Mouse (Mus musculus) lung, postnatal 0 days (tissue): ENCODE results near the gene Pkd1l3. TPM values are rescaled to one million over a fixed set of nuclear protein-coding genes. Genes with fewer than 3 reads are reported as not detected.
A peak's percentile ranks its signal among the peaks of the same experiment; 100 is the strongest.

ENCODE experiments used
- ATAC-seq: fragments of 200-750 bp; cut with Nextera tagmentation; 2 replicates; pipeline ENCODE4 v1.8.0; 2017; ENCODE audit warnings: moderate library complexity
- DNase-seq: peaks from one replicate; pipeline ENCODE4 v3.0.0-alpha.2; 2016; ENCODE audit warnings: low spot score
- H3K27ac ChIP-seq: fragments of 300-500 bp; sonication (generic); 2 replicates; pipeline ENCODE4 v1.5.1; 2014; ENCODE audit warnings: antibody characterized with exemption, mild to moderate bottlenecking, low read length, mixed read lengths
- H3K27me3 ChIP-seq: fragments of 300-500 bp; sonication (generic); replicated peaks from 2 replicates; pipeline ENCODE4 v1.6.1; 2014; ENCODE audit warnings: low read length, mixed read lengths; ENCODE audit not compliant: insufficient read depth
- H3K36me3 ChIP-seq: fragments of 300-500 bp; sonication (generic); 2 replicates; pipeline ENCODE4 v1.6.1; 2014; ENCODE audit warnings: low read length, mixed read lengths; ENCODE audit not compliant: insufficient read depth
- H3K4me1 ChIP-seq: fragments of 300-500 bp; sonication (generic); 2 replicates; pipeline ENCODE4 v1.6.1; 2014; ENCODE audit warnings: antibody characterized with exemption, low read depth, low read length, mixed read lengths; ENCODE audit not compliant: insufficient read depth
- H3K4me2 ChIP-seq: fragments of 300-500 bp; sonication (generic); replicated peaks from 2 replicates; pipeline ENCODE4 v1.6.1; 2014; ENCODE audit warnings: low read depth, mild to moderate bottlenecking, low read length, moderate library complexity, mixed read lengths
- H3K4me3 ChIP-seq: fragments of 300-500 bp; sonication (generic); 2 replicates; pipeline ENCODE4 v1.5.1; 2014; ENCODE audit warnings: low read depth, low read length
- H3K9ac ChIP-seq: fragments of 300-500 bp; sonication (generic); replicated peaks from 2 replicates; pipeline ENCODE4 v1.6.1; 2014; ENCODE audit warnings: low read depth, mild to moderate bottlenecking
- H3K9me3 ChIP-seq: fragments of 300-500 bp; sonication (generic); 2 replicates; pipeline ENCODE4 v1.6.1; 2016; ENCODE audit warnings: low read length, mixed read lengths
- CTCF ChIP-seq: IDR thresholded peaks from 2 replicates; pipeline ENCODE4 v1.5.1; 2016; ENCODE audit warnings: antibody characterized with exemption, mild to moderate bottlenecking
- EP300 ChIP-seq: IDR thresholded peaks from 2 replicates; pipeline ENCODE4 v1.6.1; 2016; ENCODE audit warnings: antibody characterized with exemption, mild to moderate bottlenecking, control low read depth
- WGBS: fragments of 180-500 bp; shearing (Covaris S2); extraction: QIAGEN DNeasy Blood & Tissue Kit; methylation state at CpG from one replicate; pipeline ENCODE4 v1.1.7; 2014; 5-methylcytosine and 5-hydroxymethylcytosine counted together
- polyA plus RNA-seq: library from polyadenylated mRNA; unstranded; fragments of >200 nt; fragmentation: Nextera tagmentation; extraction: Ambion mirVana; gene quantifications from 2 replicates; pipeline ENCODE4 v1.2.1, GENCODE M21; 2015

Gene Pkd1l3
- polyA plus RNA-seq, 1 experiment from 2014 or later: 0.13 TPM

DNA sequence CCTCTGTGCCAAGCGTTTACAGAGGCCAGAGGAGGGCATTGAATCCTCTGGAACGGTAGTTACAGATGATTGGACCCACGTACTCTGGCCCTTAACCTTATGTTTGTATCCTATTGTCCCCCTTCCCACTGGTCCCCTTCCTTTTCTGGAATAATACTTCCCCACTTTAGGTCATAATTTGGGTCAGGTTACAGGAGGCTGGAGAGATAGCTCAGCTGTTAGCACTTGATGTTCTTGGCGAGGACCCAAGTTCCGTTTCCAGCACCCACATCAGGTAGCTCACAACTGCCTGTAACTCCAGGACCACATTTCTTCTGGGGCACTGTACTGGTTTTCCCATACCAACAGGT, 5.2 kb upstream of the Pkd1l3 start:
- peak overlapping the region; percentile 60 for H3K4me3 ChIP-seq
- TF ChIP-seq CTCF (no peak), EP300 (no peak)
- H3K36me3 ChIP-seq: 0 out of 2 replicates have a peak, but pooled peaks cover under 1% of the 10 kb centered on the region
- DNase-seq (peak; percentile 54), ATAC-seq (no peak)
- H3K4me2 ChIP-seq: peak overlapping the region; percentile 83
- H3K9ac ChIP-seq: peak overlapping the region; percentile 74
- peak overlapping the region; percentile 97 for H3K27ac ChIP-seq
- WGBS: 5% methylated on average over 5 of the region's 5 CpGs
- H3K9me3 ChIP-seq: no peaks in the 10 kb centered on the region
- H3K27me3 ChIP-seq: no peaks in the 10 kb centered on the region
- H3K4me1 ChIP-seq: 0 out of 2 replicates have a peak, but pooled peaks cover 11% of the 10 kb centered on the region

DNA sequence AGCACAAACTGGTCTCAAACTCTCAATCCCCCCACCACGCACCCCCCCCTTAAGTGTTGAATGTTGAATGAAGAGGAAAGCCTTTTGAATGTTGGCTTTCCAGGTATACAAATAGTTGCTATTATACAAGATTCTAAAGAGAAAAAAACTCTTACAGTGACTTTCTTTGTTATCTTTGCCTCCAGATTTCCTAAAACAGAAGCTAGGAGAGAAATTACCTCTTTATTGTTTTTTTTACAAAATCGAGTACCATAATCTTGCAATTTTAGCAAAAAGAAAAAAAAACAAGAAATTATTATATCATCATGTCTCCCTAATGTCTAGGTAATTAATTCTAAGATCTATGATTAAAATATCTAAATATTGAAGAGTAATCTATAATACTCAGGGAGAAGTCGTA, 1.3 kb downstream of the Pkd1l3 start:
- no peak overlapping the region for H3K4me3 ChIP-seq
- DNase-seq (no peak), ATAC-seq (no peak)
- no peaks in the 10 kb centered on the region for H3K9me3 ChIP-seq
- H3K4me1 ChIP-seq: no peaks in the 10 kb centered on the region
- no peak overlapping the region for H3K9ac ChIP-seq
- no peak overlapping the region for H3K27ac ChIP-seq
- no peaks in the 10 kb centered on the region for H3K36me3 ChIP-seq
- H3K4me2 ChIP-seq: no peak overlapping the region
- H3K27me3 ChIP-seq: no peaks in the 10 kb centered on the region
- 82% methylated on average over 3 of the region's 3 CpGs for WGBS
- TF ChIP-seq CTCF (no peak), EP300 (no peak)

DNA sequence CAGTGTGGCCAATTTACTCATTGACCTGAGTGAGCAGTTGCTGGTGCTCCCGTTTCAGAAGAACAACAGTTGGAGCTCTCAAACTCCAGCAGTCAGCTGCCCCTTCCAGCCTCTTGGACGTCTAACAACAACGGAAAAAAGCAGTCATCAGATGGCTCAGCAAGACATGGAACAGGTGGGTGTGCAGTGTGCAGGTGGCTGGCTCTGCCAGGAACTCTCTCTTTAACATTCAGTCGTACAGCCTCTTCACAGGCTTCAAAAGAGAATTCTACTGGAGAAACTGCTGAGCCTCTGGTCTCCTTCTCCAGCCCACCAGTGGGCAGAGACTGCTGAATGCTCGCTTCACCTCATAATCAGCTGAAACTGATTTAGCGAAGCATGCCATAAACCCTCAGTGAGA, 14.3 kb downstream of the Pkd1l3 start:
- Histone ChIP-seq H3K4me2 (no peak overlapping the region), H3K27me3 (no peaks in the 10 kb centered on the region), H3K9me3 (no peaks in the 10 kb centered on the region), H3K4me3 (no peak overlapping the region), H3K4me1 (no peaks in the 10 kb centered on the region), H3K36me3 (no peaks in the 10 kb centered on the region), H3K27ac (no peak overlapping the region), H3K9ac (no peak overlapping the region)
- TF ChIP-seq EP300 (no peak), CTCF (no peak)
- DNase-seq (no peak), ATAC-seq (no peak)
- WGBS: 52% methylated on average over 6 of the region's 6 CpGs

DNA sequence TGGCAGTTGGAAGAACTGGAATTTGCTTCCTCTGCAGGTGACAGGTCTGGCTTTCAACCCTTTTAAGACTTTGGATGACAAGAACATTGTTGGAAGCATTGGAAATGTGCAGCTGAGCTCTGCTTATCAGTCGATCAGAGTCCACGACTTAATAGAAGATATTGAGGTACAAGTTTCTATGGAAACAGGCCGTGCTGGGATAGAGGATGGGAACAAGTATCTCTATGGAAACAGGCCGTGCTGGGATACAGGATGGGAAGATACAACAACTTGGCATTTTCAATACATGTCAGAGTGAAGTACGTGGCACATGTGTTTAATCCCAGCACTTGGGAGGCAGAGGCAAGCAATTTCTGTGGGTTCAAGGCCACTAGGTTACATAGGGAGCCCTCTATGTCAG, 18.2 kb downstream of the Pkd1l3 start:
- H3K4me1 ChIP-seq: no peaks in the 10 kb centered on the region
- WGBS: 75% methylated on average over 5 of the region's 5 CpGs
- ATAC-seq: no peak
- H3K9me3 ChIP-seq: no peaks in the 10 kb centered on the region
- no peak overlapping the region for H3K4me3 ChIP-seq
- TF ChIP-seq EP300: no peak
- TF ChIP-seq CTCF: no peak
- no peaks in the 10 kb centered on the region for H3K36me3 ChIP-seq
- H3K9ac ChIP-seq: no peak overlapping the region
- DNase-seq: no peak
- no peaks in the 10 kb centered on the region for H3K27me3 ChIP-seq
- H3K27ac ChIP-seq: no peak overlapping the region
- no peak overlapping the region for H3K4me2 ChIP-seq

DNA sequence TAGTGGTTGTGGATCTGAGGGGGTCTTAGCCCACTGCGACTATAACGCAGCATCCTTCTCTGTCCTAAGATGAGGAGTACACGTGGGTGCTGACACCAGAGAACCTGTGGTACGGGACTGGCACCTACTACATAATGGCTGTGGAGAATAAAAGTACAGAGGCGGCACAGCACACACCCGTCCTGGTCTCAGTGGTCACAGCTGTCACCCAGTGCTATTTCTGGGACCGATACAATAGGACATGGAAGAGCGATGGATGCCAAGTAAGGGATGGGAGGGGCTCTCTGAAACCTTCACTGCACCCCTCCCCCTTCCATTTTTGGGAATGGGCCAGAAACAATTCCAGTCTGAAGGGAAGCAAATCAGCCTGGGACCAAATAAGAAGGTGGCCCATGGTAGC, 20.8 kb downstream of the Pkd1l3 start:
- Histone ChIP-seq H3K4me1 (no peaks in the 10 kb centered on the region), H3K27ac (no peak overlapping the region), H3K9ac (no peak overlapping the region), H3K27me3 (no peaks in the 10 kb centered on the region), H3K4me2 (no peak overlapping the region), H3K4me3 (no peak overlapping the region), H3K9me3 (no peaks in the 10 kb centered on the region), H3K36me3 (no peaks in the 10 kb centered on the region)
- DNase-seq (no peak), ATAC-seq (no peak)
- no peak for TF ChIP-seq EP300
- TF ChIP-seq CTCF: no peak
- 84% methylated on average over 8 of the region's 8 CpGs for WGBS

DNA sequence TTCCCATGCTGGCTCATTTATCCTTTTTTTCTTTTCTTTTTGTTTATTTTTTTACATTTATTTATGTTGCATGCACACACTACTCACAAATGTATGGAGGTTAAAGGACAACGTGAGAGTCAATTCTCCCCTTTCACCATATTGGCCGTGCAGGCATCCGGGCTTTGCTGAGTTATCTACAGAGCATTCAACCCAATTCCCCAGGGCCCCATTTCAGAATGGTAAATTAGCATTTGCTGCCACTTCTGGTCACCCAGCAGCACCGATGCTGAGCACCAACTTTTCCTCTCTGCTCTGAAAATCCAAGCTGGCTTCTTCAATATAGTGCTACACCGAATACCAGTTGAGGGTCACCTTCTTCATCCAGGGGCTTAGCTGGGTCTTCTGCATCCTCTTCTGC, 24.5 kb downstream of the Pkd1l3 start:
- H3K9me3 ChIP-seq: no peaks in the 10 kb centered on the region
- TF ChIP-seq EP300 (no peak), CTCF (no peak)
- no peak overlapping the region for H3K4me3 ChIP-seq
- no peak overlapping the region for H3K27ac ChIP-seq
- no peak overlapping the region for H3K9ac ChIP-seq
- no peak for ATAC-seq
- WGBS: 81% methylated on average over 5 of the region's 5 CpGs
- H3K4me2 ChIP-seq: no peak overlapping the region
- DNase-seq: no peak
- H3K4me1 ChIP-seq: no peaks in the 10 kb centered on the region
- H3K36me3 ChIP-seq: no peaks in the 10 kb centered on the region
- H3K27me3 ChIP-seq: no peaks in the 10 kb centered on the region

DNA sequence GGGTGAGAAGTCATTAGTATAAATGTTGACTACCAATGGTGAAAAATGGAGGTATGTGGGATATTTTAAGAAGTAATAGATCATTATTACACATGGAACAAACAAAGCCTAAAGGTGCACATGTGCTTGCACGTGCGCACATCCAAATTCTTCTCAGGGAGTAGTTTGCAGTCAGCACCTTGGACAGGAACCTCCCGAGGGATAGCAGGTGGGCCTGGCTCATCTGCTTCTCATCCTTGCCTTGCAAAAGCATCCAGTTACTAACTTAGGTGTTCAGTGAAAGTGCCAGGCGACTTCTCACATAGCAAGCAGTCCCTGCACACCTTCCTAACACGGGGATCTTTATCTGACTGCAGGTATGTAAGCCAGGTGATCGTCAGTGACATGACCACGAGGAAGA, 26.1 kb downstream of the Pkd1l3 start:
- 53% methylated on average over 7 of the region's 7 CpGs for WGBS
- no peak overlapping the region for H3K4me2 ChIP-seq
- no peak for DNase-seq
- no peak overlapping the region for H3K9ac ChIP-seq
- H3K9me3 ChIP-seq: no peaks in the 10 kb centered on the region
- no peak for ATAC-seq
- H3K27ac ChIP-seq: no peak overlapping the region
- no peak overlapping the region for H3K4me3 ChIP-seq
- H3K4me1 ChIP-seq: no peaks in the 10 kb centered on the region
- no peaks in the 10 kb centered on the region for H3K27me3 ChIP-seq
- no peak for TF ChIP-seq CTCF
- TF ChIP-seq EP300: no peak
- no peaks in the 10 kb centered on the region for H3K36me3 ChIP-seq
